Mouse (Mus musculus): ENCODE measurements at regions not wholly inside any gene's neighbourhood (a gene's known extent, or its start where the extent isn't known, plus 50 kb on each side); places are given as distances from the start of the nearest gene placed in this dataset.
"Not testable (repeated sequence)": the region's sequence is repeated elsewhere in the genome, so short reads cannot be mapped to it uniquely, and the experiment has no call there.

DNA sequence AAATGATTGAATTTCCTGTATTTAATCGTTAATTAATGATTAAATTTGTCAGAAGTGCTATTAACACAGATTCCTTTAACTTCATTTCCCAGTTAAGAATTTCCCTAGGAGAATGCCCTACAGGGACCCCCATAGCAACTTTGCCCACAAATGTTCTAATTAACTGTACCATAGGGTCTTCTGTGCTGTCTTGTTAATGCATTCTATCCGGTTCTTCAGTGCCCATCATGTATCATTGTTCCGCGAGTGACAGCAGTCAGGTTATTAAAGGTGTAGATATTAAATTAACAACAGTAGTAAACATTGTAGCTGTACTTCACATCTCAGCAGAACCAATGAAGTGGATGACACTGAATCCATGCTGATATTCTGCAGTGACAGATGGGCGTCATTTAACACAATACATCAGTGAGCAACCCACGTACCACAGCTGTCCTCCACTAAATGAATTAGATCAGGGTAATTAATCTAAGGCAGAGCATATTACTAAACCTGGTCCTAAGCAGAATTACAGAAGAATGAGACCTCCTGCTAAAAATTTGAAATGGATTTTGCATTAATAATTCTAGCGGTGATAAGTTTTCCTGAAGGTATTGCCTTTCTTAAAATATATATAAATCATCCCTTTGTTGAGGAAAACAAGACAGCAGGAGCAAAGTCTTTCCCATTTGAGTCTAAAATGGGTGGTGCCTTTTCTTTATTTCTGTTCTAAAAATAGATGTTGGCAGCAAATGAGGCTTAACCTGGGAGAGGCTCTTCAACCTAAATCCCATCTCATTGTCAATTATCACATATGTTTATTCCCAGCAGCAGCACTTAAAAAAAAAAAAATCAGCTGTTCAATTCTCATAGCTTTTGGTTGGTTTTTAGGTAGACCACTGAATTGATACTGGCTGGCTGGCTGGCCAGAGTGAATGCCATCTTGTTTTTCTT is 872.3 kb downstream of the Nxph1 start:
- Histone ChIP-seq H3K27ac (ENCODE audit: low read length) (no peak overlapping the region), H3K27me3 (ENCODE audit: control insufficient read depth, insufficient read depth, low read depth, low read length) (no peaks in the 10 kb centered on the region), H3K4me1 (ENCODE audit: control insufficient read depth, insufficient read depth, low read length) (no peaks in the 10 kb centered on the region), H3K36me3 (ENCODE audit: control insufficient read depth, insufficient read depth, low read length) (no peaks in the 10 kb centered on the region), H3K9ac (ENCODE audit: low read depth, low read length) (no peak overlapping the region), H3K4me2 (ENCODE audit: low read length) (no peak overlapping the region), H3K4me3 (ENCODE audit: low read depth, low read length) (no peak overlapping the region), H3K9me3 (replicated peaks; ENCODE audit: control insufficient read depth, low read length, poor library complexity, severe bottlenecking) (no peaks in the 10 kb centered on the region)
- 58% methylated on average over 7 of the region's 7 CpGs for WGBS
- ATAC-seq: no peak

- no peak overlapping the region for H3K4me3 ChIP-seq (ENCODE audit: low read depth, low read length)
- WGBS: 32% methylated on average over 5 of the region's 5 CpGs
These were observed 886.7 kb downstream of the Nxph1 start for GRCm38 (mm10) chr6:9834884-9835476.

DNA sequence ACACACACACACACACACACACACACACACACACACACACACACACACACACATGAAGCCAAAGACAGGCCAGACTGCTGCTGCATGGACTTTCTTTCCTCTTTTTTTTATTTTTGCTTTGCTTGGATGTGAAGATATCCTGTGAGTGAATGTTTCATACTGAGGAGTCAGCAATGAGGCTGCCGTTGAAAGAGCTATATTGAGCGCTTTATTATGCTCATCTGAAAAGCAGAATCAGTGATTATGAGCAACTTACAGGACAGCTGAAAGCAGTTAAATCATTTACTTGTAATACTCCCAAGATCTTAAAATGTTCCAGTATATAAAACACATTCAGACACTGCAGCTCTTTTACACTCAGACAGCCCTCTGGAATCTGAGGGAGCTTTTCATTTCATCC is 894.2 kb downstream of the Nxph1 start:
- Histone ChIP-seq H3K4me1 (ENCODE audit: control insufficient read depth, insufficient read depth, low read length) (no peaks in the 10 kb centered on the region), H3K27me3 (ENCODE audit: control insufficient read depth, insufficient read depth, low read depth, low read length) (no peaks in the 10 kb centered on the region), H3K9me3 (replicated peaks; ENCODE audit: control insufficient read depth, low read length, poor library complexity, severe bottlenecking) (no peaks in the 10 kb centered on the region), H3K4me3 (ENCODE audit: low read depth, low read length) (no peak overlapping the region), H3K36me3 (ENCODE audit: control insufficient read depth, insufficient read depth, low read length) (no peaks in the 10 kb centered on the region), H3K4me2 (ENCODE audit: low read length) (no peak overlapping the region), H3K27ac (ENCODE audit: low read length) (no peak overlapping the region), H3K9ac (ENCODE audit: low read depth, low read length) (no peak overlapping the region)
- ATAC-seq: no peak
- WGBS: 72% methylated on average over 2 of the region's 2 CpGs

More at GRCm38 (mm10) chr6:9834884-9835476, 886.7 kb downstream of the Nxph1 start:
- H3K4me2 ChIP-seq (ENCODE audit: low read length): no peak overlapping the region
- no peaks in the 10 kb centered on the region for H3K27me3 ChIP-seq (ENCODE audit: control insufficient read depth, insufficient read depth, low read depth, low read length)
- peaks cover 4% of the 10 kb centered on the region; the same call in 1 of the 2 replicates for H3K4me1 ChIP-seq (ENCODE audit: control insufficient read depth, insufficient read depth, low read length)
- H3K9ac ChIP-seq (ENCODE audit: low read depth, low read length): no peak overlapping the region
- H3K27ac ChIP-seq (ENCODE audit: low read length): no peak overlapping the region
- H3K9me3 ChIP-seq (replicated peaks; ENCODE audit: control insufficient read depth, low read length, poor library complexity, severe bottlenecking): no peaks in the 10 kb centered on the region
- H3K36me3 ChIP-seq (ENCODE audit: control insufficient read depth, insufficient read depth, low read length): no peaks in the 10 kb centered on the region
- ATAC-seq: peak; percentile 75; the same call in 1 of the 2 replicates

DNA sequence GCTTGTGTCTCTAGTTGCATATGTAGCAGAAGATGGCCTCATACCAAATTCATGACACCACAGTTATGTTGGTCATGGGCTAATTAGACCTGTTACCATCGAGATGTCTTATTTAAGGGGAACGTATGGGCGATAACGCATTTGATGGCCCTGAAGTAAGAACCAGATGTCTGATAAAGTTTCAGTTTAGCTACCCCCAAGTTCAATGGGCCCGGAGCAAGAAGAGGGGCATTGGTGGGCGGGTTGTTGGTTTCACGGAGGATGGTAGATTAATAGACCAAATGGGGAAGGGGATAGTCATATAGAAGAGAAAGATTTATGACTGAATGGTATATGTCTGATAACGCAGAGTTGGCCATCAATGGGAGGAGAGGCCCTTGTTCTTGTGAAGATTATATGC is 941.6 kb downstream of the Nxph1 start:
- H3K36me3 ChIP-seq (ENCODE audit: control insufficient read depth, insufficient read depth, low read length); H3K4me2 ChIP-seq (ENCODE audit: low read length); H3K9me3 ChIP-seq (replicated peaks; ENCODE audit: control insufficient read depth, low read length, poor library complexity, severe bottlenecking); H3K27ac ChIP-seq (ENCODE audit: low read length); H3K4me3 ChIP-seq (ENCODE audit: low read depth, low read length); H3K4me1 ChIP-seq (ENCODE audit: control insufficient read depth, insufficient read depth, low read length); H3K27me3 ChIP-seq (ENCODE audit: control insufficient read depth, insufficient read depth, low read depth, low read length); H3K9ac ChIP-seq (ENCODE audit: low read depth, low read length): not testable (repeated sequence)
- 86% methylated on average over 8 of the region's 8 CpGs for WGBS
- peak; percentile 100 for ATAC-seq

All from midbrain, embryonic 16.5 days (tissue).